Mouse (Mus musculus) neural tube, embryonic 15.5 days (tissue): ENCODE data around the gene Pla2g3. TPM values are rescaled to one million over a fixed set of nuclear protein-coding genes. Genes with fewer than 3 reads are reported as not detected.

ENCODE experiments used
- ATAC-seq: fragments of 200-750 bp; cut with Nextera tagmentation; 2 replicates; pipeline ENCODE4 v1.8.0; 2017; ENCODE audit warnings: mild to moderate bottlenecking, moderate TSS enrichment, moderate library complexity; ENCODE audit not compliant: low FRiP score
- H3K27ac ChIP-seq: fragments of 300-500 bp; sonication (generic); replicated peaks from 2 replicates; pipeline ENCODE4 v1.5.1; 2015; ENCODE audit warnings: mild to moderate bottlenecking, inconsistent platforms
- H3K27me3 ChIP-seq: fragments of 300-500 bp; sonication (generic); replicated peaks from 2 replicates; pipeline ENCODE4 v1.6.1; 2015; ENCODE audit warnings: inconsistent platforms
- H3K36me3 ChIP-seq: fragments of 300-500 bp; sonication (generic); 2 replicates; pipeline ENCODE4 v1.6.1; 2015; ENCODE audit warnings: inconsistent platforms
- H3K4me1 ChIP-seq: fragments of 300-500 bp; sonication (generic); 2 replicates; pipeline ENCODE4 v1.6.1; 2015; ENCODE audit warnings: inconsistent platforms
- H3K4me2 ChIP-seq: fragments of 300-500 bp; sonication (generic); 2 replicates; pipeline ENCODE4 v1.6.1; 2015; ENCODE audit warnings: inconsistent platforms, mild to moderate bottlenecking, moderate library complexity
- H3K4me3 ChIP-seq: fragments of 300-500 bp; sonication (generic); replicated peaks from 2 replicates; pipeline ENCODE4 v1.5.1; 2015; ENCODE audit warnings: mild to moderate bottlenecking, inconsistent platforms
- H3K9ac ChIP-seq: fragments of 300-500 bp; sonication (generic); replicated peaks from 2 replicates; pipeline ENCODE4 v1.6.1; 2015; ENCODE audit warnings: mild to moderate bottlenecking, inconsistent platforms
- H3K9me3 ChIP-seq: fragments of 300-500 bp; sonication (generic); replicated peaks from 2 replicates; pipeline ENCODE4 v1.6.1; 2016; ENCODE audit warnings: inconsistent platforms
- WGBS: fragments of 180-500 bp; shearing (Covaris S2); methylation state at CpG from one replicate; pipeline ENCODE4 v1.1.7; 2015; ENCODE audit warnings: mixed read lengths; 5-methylcytosine and 5-hydroxymethylcytosine counted together
- polyA plus RNA-seq: library from polyadenylated mRNA; unstranded; fragments of >200 nt; fragmentation: Nextera tagmentation; extraction: Ambion mirVana; gene quantifications from 2 replicates; pipeline ENCODE4 v1.2.1, GENCODE M21; 2015

Gene Pla2g3
- polyA plus RNA-seq, 1 experiment from 2014 or later, result 2.4 TPM

- Histone ChIP-seq H3K4me3 (no peak overlapping the region), H3K9me3 (no peaks in the 10 kb centered on the region), H3K9ac (no peak overlapping the region), H3K36me3 (no peaks in the 10 kb centered on the region), H3K27me3 (no peaks in the 10 kb centered on the region), H3K27ac (no peak overlapping the region), H3K4me1 (peaks cover 6% of the 10 kb centered on the region), H3K4me2 (no peak overlapping the region)
- ATAC-seq, result no peak
- 95% methylated on average over 5 of the region's 5 CpGs for WGBS
These were observed 56.3 kb downstream of the Pla2g3 start for GRCm38 (mm10) chr11:3544409-3544808.

GRCm38 (mm10) chr11:3545531-3546241 lies 57.6 kb downstream of the Pla2g3 start:
- H3K27me3 ChIP-seq, result no peaks in the 10 kb centered on the region
- H3K4me2 ChIP-seq, result no peak overlapping the region
- 21% methylated on average over 9 of the region's 9 CpGs for WGBS
- no peak for ATAC-seq
- no peak overlapping the region for H3K4me3 ChIP-seq
- H3K36me3 ChIP-seq, result no peaks in the 10 kb centered on the region
- no peak overlapping the region for H3K27ac ChIP-seq
- H3K9me3 ChIP-seq, result no peaks in the 10 kb centered on the region
- H3K4me1 ChIP-seq, result peaks cover 4% of the 10 kb centered on the region
- H3K9ac ChIP-seq, result no peak overlapping the region

- ATAC-seq, result no peak
- Histone ChIP-seq H3K27me3 (no peaks in the 10 kb centered on the region), H3K4me2 (no peak overlapping the region), H3K4me3 (no peak overlapping the region), H3K27ac (no peak overlapping the region), H3K36me3 (no peaks in the 10 kb centered on the region), H3K9me3 (no peaks in the 10 kb centered on the region), H3K9ac (no peak overlapping the region), H3K4me1 (peaks cover 4% of the 10 kb centered on the region)
- 31% methylated on average over 1 of the region's 1 CpGs for WGBS
These were observed 58.1 kb downstream of the Pla2g3 start for GRCm38 (mm10) chr11:3546242-3546562.

GRCm38 (mm10) chr11:3547047-3547446 lies 59.0 kb downstream of the Pla2g3 start:
- Histone ChIP-seq H3K27me3 (no peaks in the 10 kb centered on the region), H3K9ac (no peak overlapping the region), H3K27ac (no peak overlapping the region), H3K4me2 (no peak overlapping the region), H3K36me3 (no peaks in the 10 kb centered on the region), H3K9me3 (no peaks in the 10 kb centered on the region), H3K4me1 (peaks cover 4% of the 10 kb centered on the region), H3K4me3 (no peak overlapping the region)
- 83% methylated on average over 2 of the region's 2 CpGs for WGBS
- no peak for ATAC-seq

- no peak for ATAC-seq
- Histone ChIP-seq H3K9ac (no peak overlapping the region), H3K9me3 (no peaks in the 10 kb centered on the region), H3K4me2 (no peak overlapping the region), H3K27ac (no peak overlapping the region), H3K4me1 (peaks cover 4% of the 10 kb centered on the region), H3K4me3 (no peak overlapping the region), H3K27me3 (no peaks in the 10 kb centered on the region), H3K36me3 (no peaks in the 10 kb centered on the region)
- WGBS, result 52% methylated on average over 6 of the region's 6 CpGs
These were observed 59.9 kb downstream of the Pla2g3 start for GRCm38 (mm10) chr11:3547969-3548368.

GRCm38 (mm10) chr11:3548564-3549295 lies 60.6 kb downstream of the Pla2g3 start:
- H3K36me3 ChIP-seq, result no peaks in the 10 kb centered on the region
- H3K4me2 ChIP-seq, result no peak overlapping the region
- no peak overlapping the region for H3K4me3 ChIP-seq
- H3K4me1 ChIP-seq, result peaks cover 4% of the 10 kb centered on the region
- H3K9me3 ChIP-seq, result no peaks in the 10 kb centered on the region
- H3K27ac ChIP-seq, result no peak overlapping the region
- ATAC-seq, result no peak
- 63% methylated on average over 3 of the region's 3 CpGs for WGBS
- H3K27me3 ChIP-seq, result no peaks in the 10 kb centered on the region
- no peak overlapping the region for H3K9ac ChIP-seq

Other genes starting within 250 kb of the Pla2g3 start
- gene Drg1, start 221.9 kb upstream of the Pla2g3 start, polyA plus RNA-seq, result 194 and 208 TPM in 2 replicates
- 39.5 and 49.2 TPM in 2 replicates for gene Patz1, start 199.4 kb upstream of the Pla2g3 start, polyA plus RNA-seq
- gene Pik3ip1, start 157.9 kb upstream of the Pla2g3 start, polyA plus RNA-seq, result 28.7 and 35.3 TPM in 2 replicates
- 141 and 158 TPM in 2 replicates for gene Limk2, start 79.1 kb upstream of the Pla2g3 start, polyA plus RNA-seq
- gene Rnf185, start 35.9 kb upstream of the Pla2g3 start, polyA plus RNA-seq, result 36.4 and 39.5 TPM in 2 replicates
- 11.6 TPM in 2 replicates for gene Inpp5j, start 16.5 kb downstream of the Pla2g3 start, polyA plus RNA-seq
- gene Selenom, start 26.4 kb downstream of the Pla2g3 start, polyA plus RNA-seq, result 174 and 188 TPM in 2 replicates
- gene Smtn, start 52.3 kb downstream of the Pla2g3 start, polyA plus RNA-seq, result 18.5 and 28.1 TPM in 2 replicates
- gene Morc2a, start 160.9 kb downstream of the Pla2g3 start, polyA plus RNA-seq, result 28.3 and 28.8 TPM in 2 replicates